Mouse (Mus musculus) liver, adult 2 months (tissue): ENCODE results near the gene Memo1. TPM values are rescaled to one million over a fixed set of nuclear protein-coding genes. Genes with fewer than 3 reads are reported as not detected.
A peak's percentile ranks its signal among the peaks of the same experiment; 100 is the strongest.

ENCODE experiments used
- DNase-seq: peaks from one replicate; pipeline ENCODE4 v3.0.0-alpha.2; 2011; ENCODE audit warnings: low read depth, low spot score; ENCODE audit errors: extremely low read depth
- H3K27ac ChIP-seq: fragments of 200-500 bp; replicated peaks from 2 replicates; pipeline ENCODE4 v1.5.1; 2012; ENCODE audit warnings: low read depth, mild to moderate bottlenecking, control low read depth, inconsistent platforms, low read length; ENCODE audit not compliant: insufficient read depth
- H3K27me3 ChIP-seq: fragments of 200-500 bp; 2 replicates; pipeline ENCODE4 v1.6.1; 2012; ENCODE audit warnings: mild to moderate bottlenecking, moderate library complexity, low read length, inconsistent platforms; ENCODE audit not compliant: control insufficient read depth, insufficient read depth
- H3K36me3 ChIP-seq: fragments of 200-500 bp; 2 replicates; pipeline ENCODE4 v1.6.1; 2012; ENCODE audit warnings: low read length, inconsistent platforms; ENCODE audit not compliant: control insufficient read depth, insufficient read depth
- H3K4me1 ChIP-seq: fragments of 200-500 bp; 2 replicates; pipeline ENCODE4 v1.6.1; 2011; ENCODE audit warnings: low read length; ENCODE audit not compliant: control insufficient read depth, insufficient read depth
- H3K4me3 ChIP-seq: fragments of 200-500 bp; 2 replicates; pipeline ENCODE4 v1.5.1; 2011; ENCODE audit warnings: low read depth, mild to moderate bottlenecking, control low read depth, low read length, moderate library complexity; ENCODE audit not compliant: insufficient read depth
- H3K79me2 ChIP-seq: fragments of 200-500 bp; 2 replicates; pipeline ENCODE4 v1.6.1; 2012; ENCODE audit warnings: inconsistent platforms, mild to moderate bottlenecking, low read length, moderate library complexity; ENCODE audit not compliant: control insufficient read depth, insufficient read depth
- H3K9ac ChIP-seq: fragments of 200-500 bp; 2 replicates; pipeline ENCODE4 v1.6.1; 2012; ENCODE audit warnings: low read depth, mild to moderate bottlenecking, control low read depth, inconsistent platforms, low read length
- CTCF ChIP-seq: fragments of 200-500 bp; IDR thresholded peaks from 2 replicates; pipeline ENCODE4 v1.5.1; 2011; ENCODE audit warnings: low read depth, low read length, control low read depth
- POLR2A ChIP-seq: fragments of 200-500 bp; IDR thresholded peaks from 2 replicates; pipeline ENCODE4 v1.6.1; 2011; ENCODE audit warnings: low read length, control low read depth; ENCODE audit not compliant: insufficient read depth; ENCODE audit errors: extremely low read depth
- WGBS: fragments of 180-500 bp; shearing (Covaris S2); methylation state at CpG from one replicate; pipeline ENCODE4 v1.1.7; 2018; 5-methylcytosine and 5-hydroxymethylcytosine counted together
- polyA plus RNA-seq: library from polyadenylated mRNA; depleted of rRNA; stranded (reverse); fragments of >200 nt; gene quantifications from 2 replicates; pipeline ENCODE4 v1.2.3, GENCODE M21; 2012; rRNA removed
- total RNA-seq: library from RNA; depleted of rRNA; stranded (reverse); fragments of >200 nt; gene quantifications from 2 replicates; pipeline ENCODE4 v1.2.3, GENCODE M21; 2014; rRNA removed

The Memo1 gene
- total RNA-seq = 31.8 and 36.6 TPM in 2 replicates
- polyA plus RNA-seq = 34.5 and 36.0 TPM in 2 replicates

- WGBS = 2% methylated on average over 62 of the region's 110 CpGs
- DNase-seq = peak; percentile 37
These were observed at the start of gene Memo1 for GRCm38 (mm10) chr17:74295026-74295970. Memo1 (minus strand) TSS chr17:74295521.

GRCm38 (mm10) chr17:74341151-74341550, 45.8 kb upstream of the Memo1 start:
- H3K4me1 ChIP-seq = peaks cover 18% of the 10 kb centered on the region; the same call in 1 of the 2 replicates
- H3K36me3 ChIP-seq = no peaks in the 10 kb centered on the region
- no peak overlapping the region for H3K27ac ChIP-seq
- peaks cover 34% of the 10 kb centered on the region; the same call in 1 of the 2 replicates for H3K79me2 ChIP-seq
- DNase-seq = peak; percentile 31
- 40% methylated on average over 5 of the region's 5 CpGs for WGBS
- no peak for TF ChIP-seq CTCF
- H3K27me3 ChIP-seq = no peaks in the 10 kb centered on the region
- no peak overlapping the region for H3K9ac ChIP-seq
- H3K4me3 ChIP-seq = no peak overlapping the region

More at GRCm38 (mm10) chr17:74295026-74295970, at the start of gene Memo1:
- H3K9ac ChIP-seq = peak within 1 kb of the TSS; percentile 96
- peak within 1 kb of the TSS; percentile 98 for H3K4me3 ChIP-seq
- H3K27me3 ChIP-seq = no peaks in the 10 kb centered on the region
- TF ChIP-seq CTCF (no peak), POLR2A (0 out of 2 replicates have a peak, but pooled peaks have one; percentile 33)
- peak within 1 kb of the TSS; percentile 91 for H3K27ac ChIP-seq
- H3K79me2 ChIP-seq = peaks cover 13% of the 10 kb centered on the region
- peaks cover 2% of the 10 kb centered on the region; the same call in 1 of the 2 replicates for H3K36me3 ChIP-seq
- H3K4me1 ChIP-seq = peaks cover 1% of the 10 kb centered on the region

GRCm38 (mm10) chr17:74338937-74339804, 43.9 kb upstream of the Memo1 start, which contains the start of gene Spast:
Spast (plus strand) TSS chr17:74338987.
- Histone ChIP-seq H3K4me3 (peak within 1 kb of the TSS; percentile 97), H3K27ac (peak within 1 kb of the TSS; percentile 85)
- peak; percentile 71 for DNase-seq

GRCm38 (mm10) chr17:74338225-74338931, 43.1 kb upstream of the Memo1 start:
- peak; percentile 81 for DNase-seq
- H3K27me3 ChIP-seq = no peaks in the 10 kb centered on the region
- peaks cover 18% of the 10 kb centered on the region; the same call in 1 of the 2 replicates for H3K4me1 ChIP-seq
- H3K9ac ChIP-seq = peak overlapping the region; percentile 97
- peak overlapping the region; percentile 72; the same call in 1 of the 2 replicates for H3K27ac ChIP-seq
- under 1% methylated on average over 36 of the region's 50 CpGs for WGBS
- no peak for TF ChIP-seq POLR2A
- TF ChIP-seq CTCF = no peak
- H3K79me2 ChIP-seq = peaks cover 19% of the 10 kb centered on the region; the same call in 1 of the 2 replicates
- H3K4me3 ChIP-seq = peak overlapping the region; percentile 97
- H3K36me3 ChIP-seq = no peaks in the 10 kb centered on the region

More at GRCm38 (mm10) chr17:74338937-74339804, 43.9 kb upstream of the Memo1 start, which contains the start of gene Spast:
- H3K36me3 ChIP-seq = no peaks in the 10 kb centered on the region
- peaks cover 22% of the 10 kb centered on the region; the same call in 1 of the 2 replicates for H3K79me2 ChIP-seq
- WGBS = under 1% methylated on average over 76 of the region's 90 CpGs
- H3K4me1 ChIP-seq = peaks cover 18% of the 10 kb centered on the region; the same call in 1 of the 2 replicates
- H3K27me3 ChIP-seq = no peaks in the 10 kb centered on the region
- H3K9ac ChIP-seq = peak within 1 kb of the TSS; percentile 97
- TF ChIP-seq POLR2A (peak; percentile 79), CTCF (no peak)
